Mouse (Mus musculus): ENCODE measurements at regions not wholly inside any gene's neighbourhood (a gene's known extent, or its start where the extent isn't known, plus 50 kb on each side); places are given as distances from the start of the nearest gene placed in this dataset.

GRCm38 (mm10) chr14:25025074-25025473 lies 433.9 kb upstream of the Zmiz1 start:
- TF ChIP-seq CTCF (IDR thresholded peaks at IDR 0.05; ENCODE audit: extremely low read depth, insufficient read length, insufficient replicate concordance, low read depth, low read length), result no peak
- no peak for TF ChIP-seq POLR2A (IDR thresholded peaks at IDR 0.05; ENCODE audit: low read depth, low read length)

Data from small intestine, adult 2 months (tissue).